Mouse (Mus musculus): ENCODE measurements around the gene Avpr2.

Avpr2 gene

DNA sequence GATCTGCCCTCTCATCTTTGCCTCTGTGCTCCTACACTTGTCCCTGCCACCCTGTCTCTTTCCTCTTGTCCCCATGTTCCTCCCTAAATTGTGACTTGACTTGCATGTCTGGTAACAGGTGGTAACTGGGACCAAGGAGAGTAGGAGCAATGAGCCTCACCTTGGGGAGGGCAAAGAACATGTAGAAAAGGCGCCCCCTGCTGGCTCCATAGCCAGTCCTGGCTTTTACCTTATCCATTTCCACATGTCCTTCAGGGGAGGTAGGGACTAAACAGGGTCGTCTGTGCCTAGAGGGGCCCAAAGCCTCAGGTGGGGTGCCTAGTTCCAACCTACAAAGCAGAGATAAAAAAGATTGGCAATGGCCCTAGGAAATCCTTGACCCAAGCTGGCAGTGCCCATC lies 3.8 kb downstream of the Avpr2 start, which contains the start of gene L1cam:
TSS of gene L1cam (minus strand) at position 387 of the 400 bp plus-strand sequence.
- Histone ChIP-seq H3K36me3 (ENCODE audit: control insufficient read depth, insufficient read depth, low read length, poor library complexity, severe bottlenecking) (peaks cover 14% of the 10 kb centered on the region; the same call in 1 of the 2 replicates), H3K27me3 (ENCODE audit: control insufficient read depth, insufficient read depth, low read length, poor library complexity, severe bottlenecking) (no peaks in the 10 kb centered on the region)
- peak; percentile 65 for DNase-seq (ENCODE audit: low read depth, low spot score)

DNA sequence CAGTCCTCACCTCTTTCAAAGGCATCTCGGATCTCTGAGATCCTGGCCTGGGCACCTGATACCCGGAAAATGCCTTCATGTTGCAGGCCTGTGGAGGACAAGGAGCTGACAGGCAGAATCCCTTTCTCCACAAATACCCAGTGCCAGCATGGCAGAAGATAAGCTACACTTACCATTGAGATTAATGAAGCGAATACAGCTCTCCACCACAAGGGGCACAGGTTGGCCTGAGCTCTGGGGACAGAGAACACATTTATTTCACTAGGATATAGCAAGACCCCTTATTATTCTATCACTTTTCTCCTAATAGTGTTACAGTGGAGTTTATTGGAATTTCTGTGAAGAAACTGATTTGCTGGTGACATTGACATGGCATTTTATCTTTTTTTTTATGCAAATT lies 6.1 kb downstream of the Avpr2 start:
- Histone ChIP-seq H3K27me3 (ENCODE audit: control insufficient read depth, insufficient read depth, low read length, poor library complexity, severe bottlenecking) (no peaks in the 10 kb centered on the region), H3K36me3 (ENCODE audit: control insufficient read depth, insufficient read depth, low read length, poor library complexity, severe bottlenecking) (peaks cover 14% of the 10 kb centered on the region; the same call in 1 of the 2 replicates)
- no peak for DNase-seq (ENCODE audit: low read depth, low spot score)

DNA sequence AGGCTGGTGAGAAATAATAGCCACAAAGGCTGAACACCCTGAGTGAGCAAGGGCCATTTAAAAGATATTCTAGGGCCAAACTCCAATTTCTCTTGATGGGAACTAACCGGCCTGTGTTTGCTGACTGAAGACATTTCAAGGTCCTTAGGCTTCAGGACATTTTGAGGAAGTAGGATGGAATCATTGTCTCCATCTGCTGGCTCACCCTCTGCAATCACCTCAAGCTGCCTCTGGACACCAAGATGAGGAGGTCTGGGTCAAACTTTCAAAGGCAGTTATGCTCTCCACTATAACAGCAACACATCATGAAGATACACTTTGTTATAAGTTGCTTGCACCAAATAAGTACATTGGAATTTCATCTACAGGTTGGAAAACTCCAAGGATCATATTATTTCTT lies 18.1 kb downstream of the Avpr2 start:
- DNase-seq (ENCODE audit: low read depth, low spot score), result no peak
- H3K36me3 ChIP-seq (ENCODE audit: control insufficient read depth, insufficient read depth, low read length, poor library complexity, severe bottlenecking), result peaks cover 4% of the 10 kb centered on the region; the same call in 1 of the 2 replicates
- no peaks in the 10 kb centered on the region for H3K27me3 ChIP-seq (ENCODE audit: control insufficient read depth, insufficient read depth, low read length, poor library complexity, severe bottlenecking)

DNA sequence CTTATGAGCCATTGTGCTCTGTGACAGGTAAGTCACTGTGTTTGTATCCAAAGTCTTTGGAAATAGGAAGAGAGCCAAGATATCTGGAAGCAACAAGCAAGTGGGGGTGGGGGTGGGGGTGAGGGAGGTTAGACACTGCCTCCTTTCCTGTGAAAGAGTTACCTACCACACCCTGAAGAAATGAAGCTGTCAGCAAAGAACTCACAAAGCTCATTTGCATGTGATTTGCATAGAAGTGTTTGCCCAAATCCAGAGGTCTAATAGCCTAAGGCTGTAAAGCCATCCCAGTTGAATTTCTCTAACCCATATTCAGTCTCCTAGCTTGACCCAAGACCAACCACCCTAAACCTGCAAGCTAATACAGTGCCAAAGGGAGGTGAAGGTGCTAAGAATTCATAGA lies 18.5 kb downstream of the Avpr2 start:
- peak; percentile 31 for DNase-seq (ENCODE audit: low read depth, low spot score)
- Histone ChIP-seq H3K27me3 (ENCODE audit: control insufficient read depth, insufficient read depth, low read length, poor library complexity, severe bottlenecking) (no peaks in the 10 kb centered on the region), H3K36me3 (ENCODE audit: control insufficient read depth, insufficient read depth, low read length, poor library complexity, severe bottlenecking) (peaks cover 4% of the 10 kb centered on the region; the same call in 1 of the 2 replicates)

DNA sequence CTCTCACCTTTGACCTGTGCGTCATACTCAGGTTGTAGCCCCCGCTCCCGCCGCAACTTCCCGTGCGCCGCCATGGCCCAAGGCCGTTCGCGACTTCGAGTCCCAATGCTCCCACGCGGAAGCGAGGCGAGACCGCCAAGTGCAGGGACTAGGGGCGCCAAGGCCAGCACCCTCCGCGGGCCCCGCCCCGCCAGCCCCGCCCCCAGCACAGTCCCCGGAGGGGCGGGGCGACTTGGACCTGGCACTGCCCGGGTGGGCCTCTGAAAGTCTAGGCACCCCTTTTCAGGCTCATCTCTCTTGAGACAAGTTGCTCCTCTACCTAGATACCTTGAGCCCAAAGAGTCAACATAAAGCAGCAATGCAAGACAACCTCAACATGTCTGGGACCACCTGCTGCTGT lies 19.3 kb downstream of the Avpr2 start:
- Histone ChIP-seq H3K27me3 (ENCODE audit: control insufficient read depth, insufficient read depth, low read length, poor library complexity, severe bottlenecking) (no peaks in the 10 kb centered on the region), H3K36me3 (ENCODE audit: control insufficient read depth, insufficient read depth, low read length, poor library complexity, severe bottlenecking) (no peaks in the 10 kb centered on the region)
- DNase-seq (ENCODE audit: low read depth, low spot score), result peak; percentile 56

DNA sequence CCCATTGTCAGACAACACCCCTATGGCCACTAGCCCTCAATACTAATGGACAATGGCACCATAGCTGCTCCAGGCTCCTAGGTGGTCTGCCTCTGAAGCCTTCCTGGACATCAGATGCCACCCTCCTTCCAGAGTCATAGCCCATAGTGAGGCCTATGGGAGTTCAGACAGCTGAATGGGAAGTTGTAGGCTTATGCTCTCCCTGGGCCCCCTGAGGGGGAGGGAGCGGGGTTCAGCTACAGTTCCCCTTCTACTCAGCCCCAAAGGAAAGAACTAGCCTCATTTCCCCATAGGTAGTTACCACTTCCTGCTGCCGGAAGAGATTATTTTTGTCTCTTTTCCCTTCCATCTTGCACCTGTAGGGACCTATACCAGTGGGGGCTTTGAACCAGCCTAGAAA lies 19.7 kb downstream of the Avpr2 start:
- no peaks in the 10 kb centered on the region for H3K36me3 ChIP-seq (ENCODE audit: control insufficient read depth, insufficient read depth, low read length, poor library complexity, severe bottlenecking)
- no peaks in the 10 kb centered on the region for H3K27me3 ChIP-seq (ENCODE audit: control insufficient read depth, insufficient read depth, low read length, poor library complexity, severe bottlenecking)
- peak; percentile 71 for DNase-seq (ENCODE audit: low read depth, low spot score)

DNA sequence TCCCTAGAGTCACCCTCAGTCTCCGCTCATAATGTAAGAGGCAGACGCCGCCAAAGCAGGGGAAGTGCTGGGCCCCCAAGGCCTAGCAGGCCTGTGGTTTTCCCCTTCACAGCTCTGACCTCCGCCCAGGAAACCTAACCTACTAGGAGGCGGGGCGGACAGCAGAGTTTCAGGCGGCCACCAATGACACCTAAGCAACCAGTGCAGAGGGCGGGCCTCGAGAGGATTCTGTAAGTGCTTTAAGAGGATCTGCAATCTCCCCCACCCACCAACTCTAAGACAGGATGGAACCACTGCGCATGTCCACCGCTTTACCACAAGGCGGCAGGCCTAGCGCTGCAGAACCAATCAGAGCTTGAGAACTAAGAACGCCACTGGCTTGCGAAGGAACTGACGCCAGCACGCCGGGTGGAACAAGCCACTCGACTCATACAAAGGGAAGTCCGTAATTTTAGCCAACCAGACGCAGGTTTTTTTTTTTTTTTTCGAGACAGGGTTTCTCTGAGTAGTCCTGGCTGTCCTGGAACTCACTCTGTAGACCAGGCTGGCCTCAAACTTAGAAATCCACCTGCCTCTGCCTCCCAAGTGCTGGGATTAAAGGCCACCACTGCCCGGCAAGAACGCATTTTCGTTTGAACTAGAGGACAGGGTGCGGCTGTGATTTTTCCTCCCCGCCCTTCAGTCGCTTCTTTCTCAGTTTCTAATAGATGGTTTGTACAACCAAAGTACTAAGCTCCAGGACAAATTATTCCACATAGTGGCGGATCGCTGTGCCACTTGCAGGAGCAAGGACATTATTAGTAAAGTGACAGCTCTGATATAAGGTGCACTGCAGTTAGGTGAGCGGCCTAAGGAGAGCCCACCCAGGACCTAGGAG lies 23.2 kb downstream of the Avpr2 start:
- Histone ChIP-seq H3K27me3 (ENCODE audit: control insufficient read depth, insufficient read depth, low read length, poor library complexity, severe bottlenecking) (no peaks in the 10 kb centered on the region), H3K36me3 (ENCODE audit: control insufficient read depth, insufficient read depth, low read length, poor library complexity, severe bottlenecking) (no peaks in the 10 kb centered on the region)
- peak; percentile 97 for DNase-seq (ENCODE audit: low read depth, low spot score)

DNA sequence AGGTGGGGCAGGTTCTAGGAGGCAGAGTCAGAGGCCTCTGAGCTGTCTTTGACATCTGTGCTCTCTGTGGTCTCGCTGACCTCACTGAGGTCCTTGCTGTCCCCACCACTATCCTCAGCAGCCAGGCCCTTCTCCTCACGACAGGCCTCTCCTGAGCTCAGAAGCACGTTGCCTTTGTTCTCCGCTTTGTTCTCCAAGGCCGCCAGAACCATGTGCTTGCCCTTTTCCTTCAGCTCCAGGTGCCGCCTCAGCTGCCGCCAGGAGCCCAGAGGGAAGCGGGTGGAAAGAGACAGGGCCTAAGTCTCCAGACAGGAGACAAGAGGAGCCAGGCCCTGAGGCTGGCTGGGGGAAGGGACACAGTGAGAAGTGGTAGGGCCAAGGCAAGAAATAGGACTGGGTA lies 25.0 kb downstream of the Avpr2 start:
- no peak for DNase-seq (ENCODE audit: low read depth, low spot score)
- H3K36me3 ChIP-seq (ENCODE audit: control insufficient read depth, insufficient read depth, low read length, poor library complexity, severe bottlenecking), result no peaks in the 10 kb centered on the region
- no peaks in the 10 kb centered on the region for H3K27me3 ChIP-seq (ENCODE audit: control insufficient read depth, insufficient read depth, low read length, poor library complexity, severe bottlenecking)

DNA sequence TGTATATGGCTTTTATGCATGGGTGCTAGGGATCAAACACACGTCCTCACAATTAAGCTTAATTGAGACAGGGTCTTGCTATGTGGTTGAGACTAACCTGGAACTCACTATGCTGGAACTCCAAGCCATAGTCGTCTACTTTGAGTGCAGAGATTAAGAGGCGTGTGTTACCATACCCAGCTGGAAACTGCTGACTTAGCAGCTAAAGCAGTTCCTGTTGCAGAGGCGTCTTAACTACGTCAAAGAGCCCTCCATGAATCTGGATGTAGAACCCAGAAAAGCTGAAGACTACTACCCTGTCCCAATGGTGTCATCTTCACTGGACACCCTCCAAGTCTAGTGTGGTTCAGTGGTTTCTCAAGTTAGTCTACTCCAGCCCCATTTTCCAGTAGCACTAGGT lies 26.7 kb downstream of the Avpr2 start:
- no peak for DNase-seq (ENCODE audit: low read depth, low spot score)
- Histone ChIP-seq H3K27me3 (ENCODE audit: control insufficient read depth, insufficient read depth, low read length, poor library complexity, severe bottlenecking) (no peaks in the 10 kb centered on the region), H3K36me3 (ENCODE audit: control insufficient read depth, insufficient read depth, low read length, poor library complexity, severe bottlenecking) (no peaks in the 10 kb centered on the region)

DNA sequence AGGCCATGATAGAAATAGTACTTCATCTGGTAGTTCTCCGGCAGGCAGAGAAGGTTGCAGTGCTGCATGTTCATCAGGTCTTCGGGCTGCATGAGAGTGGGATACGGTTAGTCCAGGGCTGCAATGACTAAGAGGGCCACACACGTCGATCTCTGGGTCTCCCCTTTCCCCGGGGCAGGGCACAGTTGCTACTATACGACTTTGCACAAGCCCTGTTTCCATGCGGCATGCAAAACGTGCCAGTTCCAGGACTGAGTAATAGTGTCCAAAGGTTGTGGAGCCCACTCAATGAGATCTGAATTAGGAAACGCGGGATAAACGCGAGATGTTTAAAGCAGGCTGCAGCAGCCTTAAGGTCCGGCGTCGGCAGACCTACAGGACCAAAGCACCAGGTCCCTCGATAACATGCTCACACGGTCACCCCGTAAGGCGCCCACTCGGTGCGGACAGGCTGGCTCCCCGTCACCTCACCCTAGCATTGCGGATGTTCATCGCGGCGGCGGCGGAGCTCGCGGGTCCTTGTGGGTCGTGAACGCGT lies 29.5 kb downstream of the Avpr2 start:
- no peaks in the 10 kb centered on the region for H3K27me3 ChIP-seq (ENCODE audit: control insufficient read depth, insufficient read depth, low read length, poor library complexity, severe bottlenecking)
- H3K36me3 ChIP-seq (ENCODE audit: control insufficient read depth, insufficient read depth, low read length, poor library complexity, severe bottlenecking), result peaks cover 2% of the 10 kb centered on the region; the same call in 1 of the 2 replicates
- no peak for DNase-seq (ENCODE audit: low read depth, low spot score)

DNA sequence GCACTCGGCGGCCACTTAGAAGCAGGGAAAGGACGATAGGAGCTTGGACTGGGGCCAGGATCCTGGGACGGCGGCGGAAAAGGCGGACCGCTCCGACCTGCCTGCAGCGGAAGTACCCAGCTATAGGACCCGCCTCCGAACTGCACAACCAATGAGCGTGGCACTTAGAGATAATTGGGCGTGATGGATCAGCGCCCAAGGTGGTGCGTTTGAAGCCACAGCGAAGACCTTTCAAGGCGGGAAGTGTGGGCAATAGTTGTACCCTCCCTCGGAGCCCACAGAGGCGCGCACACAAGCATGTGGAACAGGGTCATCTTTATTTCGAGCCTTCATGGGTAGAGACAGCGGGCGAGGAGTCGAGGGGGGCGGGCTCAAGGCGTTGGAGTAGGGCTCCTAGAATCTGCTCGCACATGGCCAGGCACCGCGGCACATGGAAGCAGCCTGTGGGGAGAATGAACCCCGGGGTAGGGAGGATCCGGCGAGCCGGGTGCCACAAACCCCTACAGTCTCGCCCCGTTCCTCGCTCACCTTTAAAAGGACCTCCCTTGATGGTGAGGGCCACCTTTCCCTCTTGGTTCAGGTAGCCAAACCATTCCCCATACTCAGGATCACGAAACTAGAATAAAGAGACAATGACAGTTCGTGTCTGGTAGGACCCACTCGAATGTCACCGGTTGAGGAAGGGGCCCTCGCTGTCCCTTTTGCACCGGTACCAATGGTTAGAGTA lies 30.1 kb downstream of the Avpr2 start, which contains the start of the genes Arhgap4 and Naa10:
TSS of gene Arhgap4 (minus strand) at position 48 of the 727 bp plus-strand sequence.
TSS of gene Naa10 (minus strand) at position 122 of the 727 bp plus-strand sequence.
- DNase-seq (ENCODE audit: low read depth, low spot score), result peak; percentile 82
- H3K36me3 ChIP-seq (ENCODE audit: control insufficient read depth, insufficient read depth, low read length, poor library complexity, severe bottlenecking), result peaks cover 2% of the 10 kb centered on the region; the same call in 1 of the 2 replicates
- H3K27me3 ChIP-seq (ENCODE audit: control insufficient read depth, insufficient read depth, low read length, poor library complexity, severe bottlenecking), result no peaks in the 10 kb centered on the region

DNA sequence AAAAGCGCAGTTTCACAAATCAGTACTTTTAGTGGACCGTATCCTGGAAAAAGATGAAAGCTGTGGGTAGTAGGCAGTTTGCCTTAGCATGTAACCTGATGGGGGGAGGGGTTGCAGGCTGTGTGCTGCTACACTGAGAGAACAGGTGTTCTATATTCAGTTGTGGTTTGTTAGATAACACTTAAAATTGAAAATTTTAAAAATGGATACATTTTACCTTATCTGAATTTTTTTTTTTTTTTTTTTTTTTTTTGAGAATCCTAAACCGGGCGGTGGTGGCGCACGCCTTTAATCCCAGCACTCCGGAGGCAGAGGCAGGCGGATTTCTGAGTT lies 30.6 kb downstream of the Avpr2 start:
- Histone ChIP-seq H3K27me3 (ENCODE audit: control insufficient read depth, insufficient read depth, low read length, poor library complexity, severe bottlenecking) (no peaks in the 10 kb centered on the region), H3K36me3 (ENCODE audit: control insufficient read depth, insufficient read depth, low read length, poor library complexity, severe bottlenecking) (peaks cover 2% of the 10 kb centered on the region; the same call in 1 of the 2 replicates)
- no peak for DNase-seq (ENCODE audit: low read depth, low spot score)

DNA sequence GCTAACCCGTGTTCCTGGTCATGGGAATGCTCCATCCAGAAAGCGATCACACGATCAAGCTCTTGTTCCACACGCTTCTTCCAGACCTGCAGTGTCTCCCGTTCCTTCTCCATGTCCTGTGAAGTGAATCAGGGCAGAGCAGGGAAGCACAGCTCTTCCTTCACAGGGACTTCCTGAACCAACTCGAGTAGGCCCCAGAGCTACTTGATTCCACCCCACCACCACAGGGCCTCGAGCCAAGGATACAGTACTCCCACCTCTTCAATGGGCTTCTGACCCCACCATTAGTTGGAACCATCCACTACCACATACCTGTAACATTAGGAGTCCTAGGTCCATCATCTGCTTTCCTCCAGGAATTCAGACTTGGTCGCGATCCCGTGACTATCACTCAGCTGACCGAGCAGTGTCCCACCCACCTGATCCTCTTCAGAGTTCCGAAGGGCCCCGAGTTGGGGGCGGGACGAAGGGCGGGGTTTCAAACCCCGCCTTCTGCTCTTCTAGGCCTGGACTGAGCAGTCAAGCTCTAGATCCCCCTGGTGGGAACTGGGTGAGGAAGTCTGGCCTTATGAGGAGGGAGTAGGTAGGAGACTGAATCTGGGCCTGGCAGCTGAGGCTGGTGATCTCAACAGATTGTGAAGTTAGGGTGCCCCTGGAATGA lies 38.6 kb downstream of the Avpr2 start, which contains the start of gene Renbp:
TSS of gene Renbp (minus strand) at position 449 of the 661 bp plus-strand sequence.
- H3K27me3 ChIP-seq (ENCODE audit: control insufficient read depth, insufficient read depth, low read length, poor library complexity, severe bottlenecking), result no peaks in the 10 kb centered on the region
- peak; percentile 83 for DNase-seq (ENCODE audit: low read depth, low spot score)
- no peaks in the 10 kb centered on the region for H3K36me3 ChIP-seq (ENCODE audit: control insufficient read depth, insufficient read depth, low read length, poor library complexity, severe bottlenecking)

DNA sequence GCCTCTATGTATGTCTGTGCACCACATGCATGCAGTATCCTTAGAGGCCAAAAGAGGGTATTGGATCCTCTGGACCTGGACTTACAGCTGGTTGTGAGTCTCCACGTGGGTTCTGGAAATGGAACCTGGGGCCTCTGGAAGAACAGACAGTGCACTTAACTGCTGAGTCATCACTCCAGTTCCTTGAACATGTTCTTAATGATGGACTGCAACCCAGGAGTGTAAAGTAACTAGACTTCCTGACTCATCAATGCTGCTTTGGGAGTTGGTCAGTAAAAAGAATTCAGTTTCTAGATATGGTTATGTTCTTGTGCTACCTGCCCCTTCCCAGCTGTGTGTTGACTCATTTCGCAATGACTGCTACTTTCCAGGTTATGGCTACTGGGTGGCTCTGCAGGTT lies 40.0 kb downstream of the Avpr2 start:
- no peaks in the 10 kb centered on the region for H3K36me3 ChIP-seq (ENCODE audit: control insufficient read depth, insufficient read depth, low read length, poor library complexity, severe bottlenecking)
- H3K27me3 ChIP-seq (ENCODE audit: control insufficient read depth, insufficient read depth, low read length, poor library complexity, severe bottlenecking), result no peaks in the 10 kb centered on the region
- no peak for DNase-seq (ENCODE audit: low read depth, low spot score)
